Mouse (Mus musculus) limb, embryonic 11.5 days (tissue): ENCODE measurements around the gene Fbxw5. TPM values are rescaled to one million over a fixed set of nuclear protein-coding genes. Genes with fewer than 3 reads are reported as not detected.

Experiments
- ATAC-seq: fragments of 200-750 bp; cut with Nextera tagmentation; 2 replicates; pipeline ENCODE4 v1.8.0; 2017; ENCODE audit warnings: low read depth; ENCODE audit not compliant: insufficient number of reproducible peaks, low FRiP score, low TSS enrichment
- DNase-seq: peaks from one replicate; pipeline ENCODE4 v3.0.0-alpha.2; 2015; ENCODE audit warnings: low spot score
- H3K27ac ChIP-seq: fragments of 300-500 bp; sonication (generic); replicated peaks from 2 replicates; pipeline ENCODE4 v1.5.1; 2014; ENCODE audit warnings: low read depth, mild to moderate bottlenecking, low read length
- H3K27me3 ChIP-seq: fragments of 300-500 bp; sonication (generic); 2 replicates; pipeline ENCODE4 v1.6.1; 2014; ENCODE audit warnings: mild to moderate bottlenecking, low read length, mixed read lengths; ENCODE audit not compliant: control insufficient read depth, insufficient read depth
- H3K36me3 ChIP-seq: fragments of 300-500 bp; sonication (generic); 2 replicates; pipeline ENCODE4 v1.6.1; 2014; ENCODE audit warnings: mild to moderate bottlenecking, low read length, moderate library complexity, mixed read lengths; ENCODE audit not compliant: control insufficient read depth, insufficient read depth
- H3K4me1 ChIP-seq: fragments of 300-500 bp; sonication (generic); 2 replicates; pipeline ENCODE4 v1.6.1; 2014; ENCODE audit warnings: low read length, mixed read lengths; ENCODE audit not compliant: control insufficient read depth, insufficient read depth
- H3K4me2 ChIP-seq: fragments of 300-500 bp; sonication (generic); 2 replicates; pipeline ENCODE4 v1.6.1; 2014; ENCODE audit warnings: low read depth, mild to moderate bottlenecking, moderate library complexity; ENCODE audit not compliant: severe bottlenecking
- H3K4me3 ChIP-seq: fragments of 300-500 bp; sonication (generic); 2 replicates; pipeline ENCODE4 v1.5.1; 2014; ENCODE audit warnings: low read depth, low read length
- H3K9ac ChIP-seq: fragments of 300-500 bp; sonication (generic); 2 replicates; pipeline ENCODE4 v1.6.1; 2014; ENCODE audit warnings: mild to moderate bottlenecking, low read length
- H3K9me3 ChIP-seq: fragments of 300-500 bp; sonication (generic); 2 replicates; pipeline ENCODE4 v1.6.1; 2016; ENCODE audit warnings: low read length; ENCODE audit not compliant: control insufficient read depth
- WGBS: fragments of 180-500 bp; shearing (Covaris S2); extraction: QIAGEN DNeasy Blood & Tissue Kit; methylation state at CpG from one replicate; pipeline ENCODE4 v1.1.7; 2014; 5-methylcytosine and 5-hydroxymethylcytosine counted together
- polyA plus RNA-seq: library from polyadenylated mRNA; unstranded; fragments of >200 nt; fragmentation: Nextera tagmentation; extraction: Ambion mirVana; gene quantifications from 2 replicates; pipeline ENCODE4 v1.2.1, GENCODE M21; 2014

Gene Fbxw5
- polyA plus RNA-seq, 1 experiment from 2014 or later: 68.0 TPM

GRCm38 (mm10) chr2:25533707-25534106, 33.2 kb downstream of the Fbxw5 start:
- 93% methylated on average over 2 of the region's 2 CpGs for WGBS
- no peak overlapping the region for H3K27ac ChIP-seq
- no peaks in the 10 kb centered on the region for H3K4me1 ChIP-seq
- H3K9me3 ChIP-seq: no peaks in the 10 kb centered on the region
- H3K4me3 ChIP-seq: no peak overlapping the region
- no peaks in the 10 kb centered on the region for H3K27me3 ChIP-seq
- DNase-seq (no peak), ATAC-seq (no peak)
- no peak overlapping the region for H3K9ac ChIP-seq
- H3K36me3 ChIP-seq: peaks cover 18% of the 10 kb centered on the region
- no peak overlapping the region for H3K4me2 ChIP-seq

- H3K4me1 ChIP-seq: no peaks in the 10 kb centered on the region
- ATAC-seq (no peak), DNase-seq (no peak)
- H3K4me2 ChIP-seq: no peak overlapping the region
- no peak overlapping the region for H3K9ac ChIP-seq
- 90% methylated on average over 3 of the region's 3 CpGs for WGBS
- H3K27ac ChIP-seq: no peak overlapping the region
- H3K27me3 ChIP-seq: no peaks in the 10 kb centered on the region
- peaks cover 16% of the 10 kb centered on the region for H3K36me3 ChIP-seq
- no peak overlapping the region for H3K4me3 ChIP-seq
- H3K9me3 ChIP-seq: no peaks in the 10 kb centered on the region
Observed at GRCm38 (mm10) chr2:25534178-25534865, 33.8 kb downstream of the Fbxw5 start.

- Histone ChIP-seq H3K36me3 (peaks cover 16% of the 10 kb centered on the region), H3K4me1 (no peaks in the 10 kb centered on the region), H3K9ac (no peak overlapping the region), H3K4me3 (no peak overlapping the region), H3K27me3 (no peaks in the 10 kb centered on the region), H3K27ac (no peak overlapping the region), H3K9me3 (no peaks in the 10 kb centered on the region), H3K4me2 (no peak overlapping the region)
- ATAC-seq (no peak), DNase-seq (no peak)
- 89% methylated on average over 2 of the region's 2 CpGs for WGBS
Observed at GRCm38 (mm10) chr2:25534866-25535182, 34.3 kb downstream of the Fbxw5 start.

- Histone ChIP-seq H3K4me3 (no peak overlapping the region), H3K36me3 (peaks cover 11% of the 10 kb centered on the region), H3K4me2 (no peak overlapping the region), H3K4me1 (0 out of 2 replicates have a peak, but pooled peaks cover under 1% of the 10 kb centered on the region), H3K27me3 (no peaks in the 10 kb centered on the region), H3K9ac (no peak overlapping the region), H3K27ac (no peak overlapping the region), H3K9me3 (no peaks in the 10 kb centered on the region)
- no peak for DNase-seq
- WGBS: 93% methylated on average over 8 of the region's 8 CpGs
- ATAC-seq: no peak
Observed at GRCm38 (mm10) chr2:25536531-25536930, 36.0 kb downstream of the Fbxw5 start.

- 92% methylated on average over 4 of the region's 4 CpGs for WGBS
- H3K4me1 ChIP-seq: 0 out of 2 replicates have a peak, but pooled peaks cover 2% of the 10 kb centered on the region
- no peak overlapping the region for H3K27ac ChIP-seq
- H3K36me3 ChIP-seq: peaks cover 8% of the 10 kb centered on the region
- ATAC-seq (no peak), DNase-seq (no peak)
- no peak overlapping the region for H3K4me3 ChIP-seq
- no peak overlapping the region for H3K4me2 ChIP-seq
- H3K9ac ChIP-seq: no peak overlapping the region
- H3K27me3 ChIP-seq: no peaks in the 10 kb centered on the region
- no peaks in the 10 kb centered on the region for H3K9me3 ChIP-seq
Observed at GRCm38 (mm10) chr2:25540541-25540948, 40.0 kb downstream of the Fbxw5 start.

GRCm38 (mm10) chr2:25541644-25542367, 41.3 kb downstream of the Fbxw5 start:
- Histone ChIP-seq H3K9me3 (no peaks in the 10 kb centered on the region), H3K4me1 (peaks cover 6% of the 10 kb centered on the region; the same call in 1 of the 2 replicates), H3K4me2 (no peak overlapping the region), H3K4me3 (no peak overlapping the region), H3K36me3 (peaks cover 3% of the 10 kb centered on the region), H3K27ac (no peak overlapping the region), H3K9ac (no peak overlapping the region), H3K27me3 (no peaks in the 10 kb centered on the region)
- DNase-seq (no peak), ATAC-seq (no peak)
- WGBS: 80% methylated on average over 10 of the region's 10 CpGs

GRCm38 (mm10) chr2:25545996-25546810, 45.7 kb downstream of the Fbxw5 start:
- DNase-seq (no peak), ATAC-seq (peak; percentile 71)
- 8% methylated on average over 41 of the region's 43 CpGs for WGBS

GRCm38 (mm10) chr2:25546811-25547491, 46.4 kb downstream of the Fbxw5 start, which contains the start of gene Traf2:
Gene Traf2 (minus strand): TSS chr2:25546940.
- peak within 1 kb of the TSS; percentile 71; the same call in 1 of the 2 replicates for H3K27ac ChIP-seq
- H3K9me3 ChIP-seq: no peaks in the 10 kb centered on the region
- peak within 1 kb of the TSS; percentile 79 for H3K4me2 ChIP-seq
- peaks cover 4% of the 10 kb centered on the region; the same call in 1 of the 2 replicates for H3K4me1 ChIP-seq
- peaks cover 2% of the 10 kb centered on the region; the same call in 1 of the 2 replicates for H3K36me3 ChIP-seq
- H3K4me3 ChIP-seq: peak within 1 kb of the TSS; percentile 70
- ATAC-seq (peak; percentile 98), DNase-seq (peak; percentile 99)
- H3K27me3 ChIP-seq: no peaks in the 10 kb centered on the region
- H3K9ac ChIP-seq: peak within 1 kb of the TSS; percentile 83
- 3% methylated on average over 46 of the region's 48 CpGs for WGBS

More at GRCm38 (mm10) chr2:25545996-25546810, 45.7 kb downstream of the Fbxw5 start:
- Histone ChIP-seq H3K27ac (peak overlapping the region; percentile 71; the same call in 1 of the 2 replicates), H3K4me3 (peak overlapping the region; percentile 70), H3K4me2 (peak overlapping the region; percentile 79), H3K9me3 (no peaks in the 10 kb centered on the region), H3K27me3 (no peaks in the 10 kb centered on the region), H3K36me3 (peaks cover 2% of the 10 kb centered on the region; the same call in 1 of the 2 replicates), H3K9ac (peak overlapping the region; percentile 83), H3K4me1 (peaks cover 6% of the 10 kb centered on the region; the same call in 1 of the 2 replicates)
